ENCODE assay signal across 10 mouse cellular contexts in genomic region chr6:148381163-148381782, GRCm38 (mm10).
DNase-seq lines count a peak whose midpoint lies in the region; ATAC-seq and TF ChIP-seq lines count a peak whose summit lies in the region.
"Had no signal": no experiment of that assay in that cellular context is flagged by ENCODE, and none has a peak within 500 bp of the region (broad histone marks: within the 10 kb centered on the region; RNA-seq: fewer than 3 reads in every experiment).

No protein-coding gene starts in this region.

- H3K27ac ChIP-seq in intestine, embryonic 14.5 days (ENCODE audit: low read depth), result no peak overlapping the region
- H3K27ac ChIP-seq in intestine, embryonic 16.5 days (ENCODE audit: low read length), result no peak overlapping the region
- no peak overlapping the region for H3K27ac ChIP-seq in kidney, adult 2 months (ENCODE audit: insufficient read depth, low read depth, low read length)

- TF ChIP-seq POLR2A in kidney, adult 2 months (IDR thresholded peaks at IDR 0.05; ENCODE audit: low read depth, low read length), result no peak

- no peak for ATAC-seq in intestine, embryonic 14.5 days (replicated peaks; ENCODE audit: low FRiP score, low TSS enrichment, low read depth)
- ATAC-seq in intestine, embryonic 16.5 days, result no peak

- no peak overlapping the region for H3K9ac ChIP-seq in intestine, embryonic 14.5 days (ENCODE audit: low read length)
- H3K9ac ChIP-seq in intestine, embryonic 16.5 days (ENCODE audit: low read depth, low read length), result no peak overlapping the region

- H3K4me1 ChIP-seq in intestine, embryonic 14.5 days (replicated peaks; ENCODE audit: control insufficient read depth, insufficient read depth, low read length), result no peaks in the 10 kb centered on the region
- peaks cover 5% of the 10 kb centered on the region; the same call in 1 of the 2 replicates for H3K4me1 ChIP-seq in intestine, embryonic 16.5 days (ENCODE audit: control insufficient read depth, insufficient read depth, low read length)
- H3K4me1 ChIP-seq in kidney, adult 2 months (ENCODE audit: control insufficient read depth, insufficient read depth, low read length), result 0 out of 2 replicates have a peak, but pooled peaks cover 2% of the 10 kb centered on the region

- TF ChIP-seq CTCF in kidney, adult 2 months (conservative IDR thresholded peaks at IDR 0.05; ENCODE audit: insufficient read depth, insufficient read length, low read depth, low read length), result no peak

- H3K36me3 ChIP-seq in intestine, embryonic 14.5 days (ENCODE audit: control insufficient read depth, insufficient read depth, low read length), result no peaks in the 10 kb centered on the region
- no peaks in the 10 kb centered on the region for H3K36me3 ChIP-seq in intestine, embryonic 16.5 days (ENCODE audit: control insufficient read depth, insufficient read depth, low read length)
- no peaks in the 10 kb centered on the region for H3K36me3 ChIP-seq in kidney, adult 2 months (ENCODE audit: control insufficient read depth, insufficient read depth, low read length)

- WGBS in intestine, embryonic 14.5 days, result 83% methylated on average over 9 of the region's 9 CpGs
- WGBS in intestine, embryonic 16.5 days, result 80% methylated on average over 9 of the region's 9 CpGs
- WGBS in kidney, adult 2 months, result 68% methylated on average over 9 of the region's 9 CpGs

- peak; percentile 57 for DNase-seq in adrenal gland, postnatal 10 days
- DNase-seq in adrenal gland, adult 18-20 months (ENCODE audit: low spot score in 2 of 2), result no peak
- DNase-seq in intestine, embryonic 14.5 days (ENCODE audit: low spot score), result peak; percentile 38
- peak; percentile 65 for DNase-seq in fibroblast of lung, adult 2 months (ENCODE audit: low read depth)
- DNase-seq in lung, postnatal 4 days, result peak; percentile 49 to 85
- no peak for DNase-seq in kidney, adult 2 months
- DNase-seq in testis, postnatal 10 days (ENCODE audit: low spot score), result no peak
- DNase-seq: kidney, adult 8-10 months; thymus, adult 2 months had no signal

- H3K9me3 ChIP-seq in intestine, embryonic 14.5 days (ENCODE audit: control insufficient read depth, low read length), result 0 out of 2 replicates have a peak, but pooled peaks cover 2% of the 10 kb centered on the region
- no peaks in the 10 kb centered on the region for H3K9me3 ChIP-seq in intestine, embryonic 16.5 days (ENCODE audit: control insufficient read depth, low read length)

- no peak overlapping the region for H3K4me2 ChIP-seq in intestine, embryonic 14.5 days (ENCODE audit: low read length)
- H3K4me2 ChIP-seq in intestine, embryonic 16.5 days (ENCODE audit: low read depth, low read length), result no peak overlapping the region

- no peak overlapping the region for H3K4me3 ChIP-seq in intestine, embryonic 14.5 days (ENCODE audit: low read depth, low read length)
- no peak overlapping the region for H3K4me3 ChIP-seq in intestine, embryonic 16.5 days (ENCODE audit: low read length)
- no peak overlapping the region for H3K4me3 ChIP-seq in kidney, adult 2 months (ENCODE audit: insufficient read depth, low read depth, low read length)

- H3K27me3 ChIP-seq in intestine, embryonic 14.5 days (replicated peaks; ENCODE audit: control insufficient read depth, insufficient read depth, low read length), result no peaks in the 10 kb centered on the region
- H3K27me3 ChIP-seq in intestine, embryonic 16.5 days (replicated peaks; ENCODE audit: control insufficient read depth, insufficient read depth, low read length), result no peaks in the 10 kb centered on the region
- no peaks in the 10 kb centered on the region for H3K27me3 ChIP-seq in kidney, adult 2 months (replicated peaks; ENCODE audit: control insufficient read depth, insufficient read depth, low read length)

Comparison
In these comparisons a context has a peak if more than half of its experiments do, and no peak if none do; other contexts are left out.
1. DNase-seq: peak in adrenal gland, postnatal 10 days (single experiment), intestine, embryonic 14.5 days (single experiment), fibroblast of lung, adult 2 months (single experiment) and lung, postnatal 4 days (2 of 2); none in adrenal gland, adult 18-20 months (0 of 2), kidney, adult 2 months (single experiment) and testis, postnatal 10 days (single experiment).